Mouse (Mus musculus) adrenal gland, postnatal 10 days (tissue): ENCODE measurements at regions not wholly inside any gene's neighbourhood (a gene's known extent, or its start where the extent isn't known, plus 50 kb on each side); places are given as distances from the start of the nearest gene placed in this dataset.

Experiments used
- DNase-seq: peaks from one replicate; pipeline ENCODE4 v3.0.0; 2021; ENCODE audit warnings: mixed read lengths

DNA sequence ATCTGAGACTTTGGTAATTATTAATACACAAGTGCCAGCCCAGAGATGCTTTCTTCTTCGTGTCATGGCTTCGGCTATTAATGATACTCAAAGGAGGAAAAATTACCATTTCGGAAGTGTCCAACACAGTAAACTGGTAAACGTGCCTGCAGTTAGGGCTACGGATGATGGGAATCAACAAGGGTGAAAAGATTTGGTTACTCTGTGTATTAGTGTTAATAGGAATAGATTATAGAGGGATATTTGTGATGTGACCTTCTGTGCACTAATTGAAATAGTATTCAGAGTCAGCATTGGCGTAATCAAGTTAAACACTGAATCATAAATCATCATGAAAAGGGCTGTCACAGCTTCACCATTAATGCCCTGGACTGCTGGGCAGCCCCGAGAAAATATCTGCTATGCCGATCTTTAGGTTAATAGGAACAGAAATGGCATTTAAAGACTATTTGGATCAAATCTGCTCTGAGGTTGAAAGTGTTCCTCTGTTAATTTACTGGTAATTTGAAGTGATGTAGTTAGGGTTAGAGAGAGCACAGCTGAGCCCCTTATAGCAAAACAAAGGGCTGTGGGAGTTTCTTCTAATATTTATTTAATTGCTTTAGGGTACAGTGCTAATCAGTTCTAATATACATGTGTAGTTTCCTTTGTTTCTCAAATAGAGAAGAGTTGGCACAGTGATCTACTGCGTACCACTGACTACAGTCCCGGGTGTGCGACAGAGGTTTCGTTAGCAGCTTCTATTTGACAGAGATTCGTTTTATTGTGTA, 160.7 kb downstream of the Rpl36a-ps1 start:
- DNase-seq = no peak

DNA sequence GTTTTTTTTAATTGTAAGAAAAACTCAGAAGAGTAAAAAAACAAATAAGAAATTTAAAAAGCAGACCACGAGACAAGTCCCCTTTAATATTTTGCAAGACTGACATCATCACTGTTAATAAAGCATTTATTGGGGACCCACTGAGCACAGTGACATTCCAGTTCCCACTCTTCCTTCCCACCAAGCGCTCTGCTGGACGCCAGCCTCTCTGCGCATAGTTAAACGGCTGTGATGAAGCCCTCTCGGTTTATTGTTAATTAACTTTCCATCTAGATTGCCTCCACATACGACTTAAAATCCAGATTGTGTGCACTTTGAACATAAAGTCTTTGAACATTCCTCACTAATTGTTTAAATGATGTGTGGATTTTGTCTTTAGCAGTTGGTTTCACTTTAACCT, 161.7 kb downstream of the Rpl36a-ps1 start:
- DNase-seq = no peak

DNA sequence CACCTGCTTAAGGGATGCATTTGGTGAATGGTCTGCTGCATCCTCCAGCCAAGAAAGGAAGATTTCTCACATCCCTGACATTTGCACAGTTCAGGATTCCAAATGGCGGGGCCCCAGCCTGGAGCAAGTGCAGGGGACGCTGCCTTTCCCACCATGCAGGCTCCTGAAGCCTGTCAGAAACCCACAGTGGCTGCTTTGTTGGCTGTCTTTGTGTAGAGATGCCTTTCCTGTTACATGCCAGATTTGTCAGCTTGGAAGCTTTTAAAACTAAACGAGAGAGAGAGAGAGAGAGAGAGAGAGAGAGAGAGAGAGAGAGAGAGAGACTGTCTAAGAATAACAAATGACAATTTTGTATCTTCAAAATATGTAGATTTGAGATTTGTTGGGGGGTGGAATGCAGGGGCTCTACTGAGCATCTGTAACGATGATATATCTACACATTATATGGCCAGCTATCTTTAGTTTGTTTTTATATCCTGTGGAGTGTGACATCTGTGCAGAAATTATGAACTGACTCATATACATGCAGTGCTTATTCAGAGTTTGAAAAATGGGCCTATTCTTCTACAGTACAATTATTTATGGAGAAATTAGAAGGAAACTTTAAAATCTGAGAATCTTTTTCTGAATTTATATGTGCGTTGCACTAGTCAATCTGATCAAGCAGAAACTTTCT, 164.0 kb downstream of the Rpl36a-ps1 start:
- no peak for DNase-seq

DNA sequence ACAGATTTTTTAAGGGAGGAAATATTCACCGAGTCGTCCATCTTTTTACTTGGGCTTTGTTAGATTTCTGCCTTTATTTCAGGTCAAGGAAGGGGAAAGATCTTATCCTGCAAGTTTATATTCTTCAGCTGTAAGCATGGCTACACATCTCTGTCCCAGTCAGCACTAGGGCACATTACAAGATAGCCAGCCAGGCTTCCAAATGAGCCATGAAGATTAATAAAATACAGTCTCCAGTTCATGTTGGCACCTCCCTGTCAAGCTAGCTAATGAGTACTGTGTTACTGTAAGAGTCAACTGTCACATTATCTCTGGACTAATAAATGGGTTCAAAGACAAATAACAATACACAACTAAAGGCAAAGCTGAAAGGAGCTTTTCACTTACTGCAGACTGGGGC, 166.6 kb downstream of the Rpl36a-ps1 start:
- no peak for DNase-seq

DNA sequence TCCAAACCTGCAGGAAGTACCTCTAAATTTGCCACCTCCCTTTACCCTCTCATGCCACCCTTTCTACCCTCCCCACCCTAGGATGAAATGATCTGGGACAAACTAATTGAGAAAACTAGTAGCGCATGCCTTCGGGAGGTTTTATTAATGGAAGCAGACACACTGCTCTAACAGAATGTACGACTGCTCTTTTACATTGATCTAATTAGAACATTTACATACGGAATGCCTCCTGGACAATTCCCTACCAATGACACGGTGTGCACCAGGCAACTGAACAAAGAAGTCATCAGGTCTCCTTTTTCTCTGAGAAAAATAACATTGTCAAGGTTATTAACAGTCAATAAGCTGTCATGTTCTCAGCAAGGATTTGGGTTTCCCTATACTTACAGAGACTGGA, 180.5 kb downstream of the Rpl36a-ps1 start:
- no peak for DNase-seq

DNA sequence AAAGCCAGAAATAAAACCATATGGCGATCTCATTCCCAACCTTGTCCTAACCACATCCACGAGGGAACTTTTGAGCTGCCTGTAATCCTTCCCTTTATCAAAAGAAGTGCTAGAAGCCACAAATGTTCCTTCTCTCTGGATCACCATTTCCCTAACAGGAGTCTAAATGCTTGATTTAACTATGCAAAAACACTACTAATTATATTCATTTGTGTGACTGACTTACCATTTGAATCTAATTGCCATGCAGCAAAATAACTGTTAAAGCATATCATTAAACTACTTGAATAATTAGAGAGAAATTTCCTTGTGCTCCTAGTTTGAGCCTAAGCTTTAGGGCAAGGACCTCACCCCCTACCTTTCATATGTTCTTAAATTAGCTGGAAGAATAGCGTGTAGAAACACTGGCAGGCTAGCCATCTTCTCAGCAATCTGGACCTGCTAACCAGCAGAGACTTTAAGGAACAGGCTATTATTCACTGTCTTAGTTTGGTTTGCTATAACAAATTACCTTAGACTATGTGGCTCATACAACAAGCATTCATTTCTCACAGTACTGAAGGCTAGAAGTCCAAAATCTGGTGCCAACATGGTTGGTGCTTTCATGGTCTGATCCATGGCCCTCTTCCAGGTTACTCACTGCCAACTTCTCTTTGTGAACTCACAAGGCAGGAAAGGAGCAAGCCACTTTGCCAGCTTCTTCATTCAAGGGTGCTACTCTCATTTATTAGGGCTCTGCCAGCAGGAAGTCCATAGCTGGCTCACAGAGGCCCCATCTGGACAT, 183.7 kb downstream of the Rpl36a-ps1 start:
- peak; percentile 50 for DNase-seq

DNA sequence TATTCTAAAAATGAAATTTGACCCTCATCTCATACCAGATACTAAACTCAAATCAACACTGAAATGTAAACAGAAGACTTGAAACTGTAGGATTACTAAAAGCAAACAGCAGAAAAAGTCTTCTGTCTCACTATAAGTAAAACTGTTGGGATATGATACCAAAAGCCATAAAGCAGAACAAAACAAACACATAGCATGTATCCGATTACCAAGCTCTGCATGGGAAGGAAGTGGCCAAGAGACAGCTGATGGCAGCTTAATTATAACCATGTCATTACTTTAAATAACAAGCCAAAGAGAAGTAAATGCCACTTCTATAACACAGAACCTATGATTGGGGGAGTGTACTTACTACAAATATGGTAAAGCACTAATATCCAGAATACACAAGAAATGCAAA, 186.0 kb downstream of the Rpl36a-ps1 start:
- DNase-seq = no peak

DNA sequence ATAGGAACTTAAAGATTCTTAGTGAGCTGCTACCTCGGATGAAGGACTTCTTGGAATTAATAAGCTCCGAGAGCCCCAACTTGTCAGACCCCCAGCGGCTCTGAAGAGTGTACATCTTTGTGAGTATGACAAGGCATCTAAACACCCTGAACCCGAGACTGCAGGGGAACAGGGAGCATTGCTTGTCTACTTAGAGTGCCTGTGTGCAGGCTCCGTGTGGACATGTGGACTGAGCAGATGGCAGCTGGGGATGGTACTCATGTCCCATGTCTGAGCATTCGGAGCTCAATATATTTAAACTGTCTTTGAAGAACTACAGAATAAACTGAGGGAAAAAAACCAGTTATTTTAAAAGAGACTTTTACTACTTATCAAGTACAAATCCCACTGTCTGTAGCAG, 189.1 kb downstream of the Rpl36a-ps1 start:
- DNase-seq = no peak

DNA sequence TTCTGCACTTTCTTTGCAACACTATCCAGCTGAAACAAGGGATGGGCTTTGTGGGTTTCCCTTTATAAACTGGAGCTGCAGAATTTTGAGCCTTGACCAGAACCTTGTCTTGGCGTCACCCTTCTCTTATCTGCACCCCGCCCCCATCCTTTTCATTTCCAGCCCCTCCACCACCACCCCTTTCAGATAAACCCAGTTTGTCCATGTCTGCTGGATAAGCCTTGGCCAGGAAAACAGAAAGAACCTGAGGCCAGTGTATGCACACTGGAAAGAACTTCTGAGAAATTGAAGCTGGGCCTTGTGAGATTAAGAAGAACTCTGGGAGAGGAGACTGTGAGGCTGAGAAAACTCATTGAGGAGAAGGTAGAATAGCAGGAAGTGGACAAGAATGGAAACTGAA, 192.8 kb downstream of the Rpl36a-ps1 start:
- no peak for DNase-seq

DNA sequence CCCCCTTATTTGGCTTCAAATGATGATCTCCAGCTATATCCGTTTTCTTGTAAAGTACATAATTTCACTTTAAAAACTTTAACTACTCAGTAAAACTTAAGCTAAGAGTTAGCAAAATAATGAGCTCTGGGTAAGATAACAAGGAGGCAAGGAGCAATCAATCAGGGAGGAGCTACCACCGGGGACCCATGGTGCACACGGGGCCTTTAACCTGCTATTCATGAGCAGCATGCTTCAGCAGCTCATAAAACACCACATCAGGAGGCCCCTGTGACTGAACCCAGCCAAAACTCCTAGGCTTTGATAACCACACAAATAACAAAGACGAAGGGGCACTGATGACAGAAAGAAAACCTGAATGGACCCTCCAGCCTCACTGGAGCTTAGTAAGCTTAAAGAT, 202.1 kb downstream of the Rpl36a-ps1 start:
- no peak for DNase-seq

DNA sequence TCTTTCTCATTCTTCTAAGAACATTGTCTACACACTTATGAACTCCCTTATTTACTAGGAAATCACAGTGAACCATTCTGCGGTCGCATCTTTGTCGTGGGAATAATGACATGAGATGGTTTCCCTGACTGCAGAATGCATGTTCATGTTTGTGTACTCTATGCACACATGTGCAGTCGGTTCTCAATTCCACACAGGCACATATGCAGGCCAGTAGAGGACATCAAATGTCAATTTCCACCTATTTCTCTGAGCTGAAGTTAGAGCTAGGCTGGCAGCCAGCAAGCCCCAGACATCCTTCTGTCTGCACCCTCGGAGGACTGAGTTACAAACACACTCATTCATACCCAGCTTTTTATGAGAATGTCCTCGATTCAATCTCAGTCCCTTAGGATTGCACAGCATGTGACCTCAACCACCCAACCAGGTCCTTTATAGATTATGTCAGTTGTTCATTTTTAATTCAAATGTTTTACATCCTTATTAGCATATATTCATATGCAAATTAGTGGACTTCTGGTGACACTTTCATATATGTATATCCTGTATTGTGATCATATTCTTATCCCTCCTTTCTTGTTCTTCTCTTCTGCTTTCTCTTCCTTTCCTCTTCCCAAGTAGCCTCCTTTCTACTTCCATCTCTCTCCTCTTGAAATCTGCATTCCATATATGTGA, 202.7 kb downstream of the Rpl36a-ps1 start:
- DNase-seq = no peak

DNA sequence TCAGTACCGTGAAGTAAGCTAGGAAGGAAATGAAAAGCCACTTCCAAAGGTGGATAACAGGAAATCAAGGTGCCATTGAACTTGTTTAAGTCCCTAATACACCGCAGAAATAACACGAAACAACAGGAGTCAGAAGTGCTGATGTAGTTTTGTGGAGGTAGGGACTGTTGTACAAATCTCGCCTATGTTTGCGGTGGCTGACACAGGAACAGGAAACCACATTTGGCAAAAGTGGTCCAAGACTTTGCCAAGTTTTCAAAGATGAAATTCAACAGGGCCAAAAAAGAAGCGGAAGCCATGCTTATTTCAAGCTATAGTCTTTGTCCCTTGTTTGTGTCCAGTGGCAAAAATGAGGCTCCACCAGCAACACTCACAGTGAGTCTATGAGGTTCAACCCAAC, 204.3 kb downstream of the Rpl36a-ps1 start:
- DNase-seq = no peak

DNA sequence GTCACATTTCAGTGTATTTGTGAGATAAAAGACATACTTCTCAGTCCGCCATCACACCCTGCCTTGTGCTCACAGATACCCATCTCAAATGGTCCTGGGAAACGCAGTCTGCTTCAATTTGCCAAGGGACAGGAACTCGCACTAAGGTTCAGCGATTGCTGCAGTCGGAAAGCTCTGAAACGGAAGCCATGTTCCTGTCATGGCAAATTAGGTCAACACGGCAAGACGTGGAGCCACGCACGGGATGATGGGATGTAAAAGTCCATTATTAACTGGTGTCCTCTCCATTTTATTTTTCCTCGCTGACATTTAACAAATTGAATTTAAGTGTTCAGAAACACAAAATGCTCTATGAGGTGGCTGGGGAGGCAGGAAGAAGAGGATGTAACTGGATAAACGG, 212.4 kb downstream of the Rpl36a-ps1 start:
- no peak for DNase-seq

DNA sequence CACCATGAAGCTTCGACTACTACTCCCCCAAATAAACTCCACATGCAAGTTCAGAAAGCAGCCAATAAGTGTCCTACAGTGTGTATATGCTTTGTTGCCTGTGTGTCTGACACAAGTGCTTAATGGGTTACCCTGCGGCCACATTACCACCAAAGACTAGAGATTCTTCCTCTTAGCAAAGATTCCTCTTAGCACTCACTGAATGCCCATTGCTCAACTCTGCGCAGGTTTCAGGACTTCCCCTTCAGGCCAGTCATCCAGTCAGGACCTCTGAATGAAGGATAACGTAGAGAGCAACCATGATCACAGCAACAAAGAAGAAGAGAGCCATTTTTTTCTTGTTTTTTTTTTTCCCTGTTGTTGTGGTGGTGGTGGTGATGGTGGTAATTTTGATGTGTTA, 222.0 kb downstream of the Rpl36a-ps1 start:
- DNase-seq = no peak

DNA sequence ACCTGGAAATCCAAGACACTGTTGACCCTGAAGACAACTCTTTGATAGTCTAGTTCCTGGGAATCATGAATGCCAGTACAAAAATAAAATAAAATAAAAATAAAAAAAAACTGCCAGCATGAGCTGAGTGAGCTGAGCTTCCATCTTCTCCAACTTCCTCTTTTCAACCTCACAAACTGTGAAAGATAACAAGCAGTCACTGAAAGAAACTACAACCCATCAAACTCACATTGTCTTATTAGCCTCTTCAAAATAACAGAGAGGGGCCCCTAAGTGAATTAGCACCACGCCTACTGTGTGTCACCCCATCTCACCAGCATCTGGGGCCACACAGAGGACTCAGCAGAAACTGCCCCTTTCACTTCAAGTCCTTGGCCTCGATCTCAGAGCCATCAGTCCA, 225.3 kb downstream of the Rpl36a-ps1 start:
- DNase-seq = no peak

DNA sequence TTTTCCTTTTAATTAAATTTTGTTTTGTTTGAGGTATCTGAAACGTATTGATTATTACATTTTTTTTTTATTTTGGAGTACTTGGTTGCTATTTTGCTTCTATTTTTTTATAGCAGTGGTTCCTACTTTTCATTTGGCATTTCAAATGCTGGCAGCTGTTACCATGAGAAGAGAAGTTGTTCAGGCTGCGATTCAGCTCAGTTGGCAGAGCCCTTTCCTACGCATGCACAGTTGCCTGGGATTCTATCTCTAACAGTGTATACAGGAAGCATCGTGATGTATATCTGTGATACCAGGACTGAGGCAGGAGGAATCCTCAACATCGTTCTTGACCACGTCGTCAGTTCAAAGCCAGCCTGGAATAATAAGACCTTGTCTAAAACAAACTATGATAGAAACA, 226.6 kb downstream of the Rpl36a-ps1 start:
- no peak for DNase-seq

DNA sequence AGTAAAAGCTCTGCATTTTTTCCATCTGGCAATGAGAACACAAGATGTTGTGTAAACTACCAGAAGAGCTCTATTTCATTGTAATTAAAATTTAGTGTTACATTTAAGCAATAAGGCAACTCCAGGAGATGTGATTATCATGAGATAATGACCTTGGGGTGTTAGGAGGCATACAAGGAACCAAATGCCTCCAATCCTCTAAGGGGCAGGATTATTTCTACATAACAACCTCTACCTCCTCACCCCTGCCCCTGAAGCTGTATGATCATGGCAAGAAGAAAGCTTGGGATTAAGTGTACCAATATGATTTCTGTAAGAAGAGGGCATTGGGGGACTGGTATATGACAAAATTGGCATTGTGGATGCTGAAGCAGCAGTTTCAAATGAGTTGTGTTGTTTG, 228.8 kb downstream of the Rpl36a-ps1 start:
- no peak for DNase-seq

DNA sequence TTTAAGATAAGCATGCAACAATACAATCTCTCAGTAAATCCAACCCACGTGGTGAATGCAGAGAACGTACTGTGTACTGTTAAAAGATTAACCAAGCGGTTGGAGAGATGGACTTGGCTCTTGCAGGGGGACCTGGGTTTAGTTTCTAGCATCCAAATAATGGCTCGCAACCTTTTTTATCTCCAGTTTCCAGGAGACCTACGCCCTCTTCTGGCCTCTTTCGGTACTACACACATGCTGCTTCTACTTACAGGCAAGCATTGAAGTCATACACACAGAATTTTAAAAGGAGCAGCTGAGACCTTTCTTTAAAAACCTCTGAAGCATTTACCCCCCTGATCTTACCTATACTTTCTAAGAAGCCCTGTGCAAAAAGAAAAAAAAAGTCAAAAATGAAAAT, 243.4 kb downstream of the Rpl36a-ps1 start:
- no peak for DNase-seq

DNA sequence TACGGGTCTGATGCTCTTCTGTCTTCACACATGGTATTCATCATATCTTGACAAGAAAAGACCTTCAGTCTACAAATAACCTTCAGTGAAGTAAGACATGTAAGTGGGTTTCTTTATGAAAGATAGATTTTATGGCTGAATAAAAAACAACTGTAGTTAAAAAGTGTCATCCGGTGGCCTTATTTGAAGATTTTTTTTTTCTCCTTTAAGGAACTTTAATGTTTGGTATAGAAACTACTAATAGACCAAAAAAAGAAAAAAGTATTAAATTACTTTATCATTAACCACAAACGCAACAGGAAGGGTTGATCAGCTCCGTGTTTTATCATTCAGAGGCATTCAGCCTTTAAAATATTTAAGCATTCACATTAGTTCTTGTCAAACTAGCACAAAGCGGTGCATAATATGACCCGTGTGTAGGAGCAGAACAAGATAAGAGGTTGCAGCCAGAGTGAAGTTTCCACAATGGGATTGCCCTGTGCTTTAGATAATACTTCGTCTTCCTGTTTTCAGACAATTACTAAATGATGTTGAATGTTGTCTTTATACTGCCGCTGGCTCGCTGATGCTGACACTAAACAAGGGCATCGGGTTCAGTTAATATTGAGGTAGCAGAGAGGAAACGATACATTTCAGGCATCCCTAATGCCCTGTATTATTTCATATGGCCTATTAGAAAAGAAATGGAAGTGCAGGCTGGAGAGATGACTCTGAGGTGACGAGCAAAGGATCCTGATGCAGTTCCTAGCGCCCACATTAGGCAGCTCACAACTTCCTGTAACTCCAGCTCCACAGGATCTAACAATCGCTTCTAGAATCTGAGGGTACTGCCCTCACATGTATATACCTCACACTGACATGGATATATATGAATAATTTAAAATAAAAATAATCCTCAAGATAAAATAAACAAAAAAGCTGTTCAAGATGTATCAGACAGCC, 244.8 kb downstream of the Rpl36a-ps1 start:
- DNase-seq = no peak

DNA sequence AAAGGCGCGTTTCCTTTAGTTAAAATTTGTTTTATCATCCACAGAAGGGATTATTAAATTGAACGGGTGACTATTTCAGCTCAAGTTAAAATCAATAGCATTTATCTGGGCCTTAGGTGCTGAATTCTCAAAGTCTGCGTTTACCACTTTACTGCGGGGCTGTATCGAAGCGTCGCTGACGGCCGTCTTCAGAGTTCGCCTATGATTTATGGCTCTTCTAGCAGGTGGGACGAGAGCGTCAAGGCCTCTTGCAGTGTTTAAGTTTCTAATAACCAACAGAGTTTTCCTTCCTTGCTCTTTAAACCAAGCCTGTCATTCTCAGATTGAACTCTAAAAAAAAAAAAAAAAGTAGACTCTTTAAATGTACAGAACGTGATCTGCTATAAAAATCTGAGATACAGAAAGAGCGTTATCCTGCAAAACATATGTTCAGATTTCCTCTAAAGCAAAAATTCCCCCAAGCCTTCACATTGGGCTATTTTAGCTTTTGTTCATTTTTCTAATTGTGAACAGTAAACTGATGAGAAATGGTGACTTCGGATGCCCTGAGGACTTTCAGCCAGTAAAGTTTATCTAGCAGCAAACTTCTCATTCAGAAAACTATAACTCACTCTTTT, 246.9 kb downstream of the Rpl36a-ps1 start:
- no peak for DNase-seq

DNA sequence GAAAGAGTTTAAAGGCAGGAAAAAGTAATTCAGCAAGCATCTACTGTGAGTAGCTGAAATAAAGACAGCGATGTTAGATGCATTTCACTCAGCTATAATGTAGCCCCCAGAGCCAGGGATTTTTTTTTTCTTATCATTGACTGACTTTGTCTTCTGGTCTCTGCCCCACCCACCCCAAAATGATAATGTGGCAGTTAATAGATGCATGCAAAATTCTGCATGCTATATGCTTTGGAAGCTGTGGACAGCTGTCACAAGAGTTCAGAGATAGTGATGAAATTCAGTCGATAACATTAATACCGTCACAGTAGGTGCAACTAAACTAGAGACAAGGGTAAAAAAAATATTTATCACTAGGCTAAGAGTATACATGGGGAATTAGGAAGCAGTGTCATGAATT, 263.7 kb downstream of the Rpl36a-ps1 start:
- DNase-seq = no peak
